Mouse (Mus musculus) urinary bladder, postnatal 10 days (tissue): ENCODE data around the gene Il18r1.

Source experiments
- DNase-seq: peaks from one replicate; pipeline ENCODE4 v3.0.0; 2022; ENCODE audit warnings: low spot score

Gene Il18r1

GRCm38 (mm10) chr1:40465477-40466430 is at the start of gene Il18r1:
Il18r1 (plus strand) TSS chr1:40465552.
- no peak for DNase-seq

- no peak for DNase-seq
Observed at GRCm38 (mm10) chr1:40417034-40417433, 48.3 kb upstream of the Il18r1 start.

- DNase-seq: no peak
Observed at GRCm38 (mm10) chr1:40418512-40418911, 46.8 kb upstream of the Il18r1 start.

GRCm38 (mm10) chr1:40423892-40424291 is 41.5 kb upstream of the Il18r1 start:
- DNase-seq: no peak

GRCm38 (mm10) chr1:40427270-40427669 is 38.1 kb upstream of the Il18r1 start:
- no peak for DNase-seq

GRCm38 (mm10) chr1:40427901-40428300 is 37.5 kb upstream of the Il18r1 start:
- no peak for DNase-seq

GRCm38 (mm10) chr1:40428910-40429675 is 36.3 kb upstream of the Il18r1 start, which contains the start of gene Il1rl1:
Il1rl1 (plus strand) TSS chr1:40429570.
- no peak for DNase-seq

- DNase-seq: no peak
Observed at GRCm38 (mm10) chr1:40430143-40430834, 35.1 kb upstream of the Il18r1 start.

- no peak for DNase-seq
Observed at GRCm38 (mm10) chr1:40432169-40432568, 33.2 kb upstream of the Il18r1 start.

- DNase-seq: no peak
Observed at GRCm38 (mm10) chr1:40435936-40436335, 29.4 kb upstream of the Il18r1 start.

GRCm38 (mm10) chr1:40437340-40437739 is 28.0 kb upstream of the Il18r1 start:
- DNase-seq: no peak

GRCm38 (mm10) chr1:40439504-40439903 is 25.8 kb upstream of the Il18r1 start:
- DNase-seq: no peak

- DNase-seq: no peak
Observed at GRCm38 (mm10) chr1:40444800-40445199, 20.6 kb upstream of the Il18r1 start.

GRCm38 (mm10) chr1:40467306-40467705 is 2.0 kb downstream of the Il18r1 start:
- no peak for DNase-seq

GRCm38 (mm10) chr1:40468805-40469204 is 3.5 kb downstream of the Il18r1 start:
- DNase-seq: no peak

GRCm38 (mm10) chr1:40469900-40470299 is 4.5 kb downstream of the Il18r1 start:
- no peak for DNase-seq

- no peak for DNase-seq
Observed at GRCm38 (mm10) chr1:40472401-40472800, 7.0 kb downstream of the Il18r1 start.

GRCm38 (mm10) chr1:40473640-40474039 is 8.3 kb downstream of the Il18r1 start:
- DNase-seq: no peak

- no peak for DNase-seq
Observed at GRCm38 (mm10) chr1:40474336-40474735, 9.0 kb downstream of the Il18r1 start.

GRCm38 (mm10) chr1:40475697-40476096 is 10.3 kb downstream of the Il18r1 start:
- no peak for DNase-seq

GRCm38 (mm10) chr1:40476756-40477155 is 11.4 kb downstream of the Il18r1 start:
- no peak for DNase-seq

GRCm38 (mm10) chr1:40479505-40479923 is 14.2 kb downstream of the Il18r1 start:
- no peak for DNase-seq
